Mouse (Mus musculus): ENCODE results near the gene Cyp51. TPM values are rescaled to one million over a fixed set of nuclear protein-coding genes. Genes with fewer than 3 reads are reported as not detected.

The Cyp51 gene
- 20.6 and 21.3 TPM in 2 replicates for polyA plus RNA-seq (2012; ENCODE audit: low replicate concordance)

GRCm38 (mm10) chr5:4104341-4105040 is at the start of gene Cyp51:
Cyp51 (minus strand) TSS chr5:4104746.

Other genes starting within 250 kb of the Cyp51 start
- 0.61 and 0.73 TPM in 2 replicates for gene Mterf1a, start 210.8 kb downstream of the Cyp51 start, polyA plus RNA-seq (2012; ENCODE audit: low replicate concordance)
- gene Akap9, start 176.7 kb downstream of the Cyp51 start, polyA plus RNA-seq (2012; ENCODE audit: low replicate concordance) = 42.5 and 74.7 TPM in 2 replicates
- gene Mterf1b, start 87.6 kb upstream of the Cyp51 start, polyA plus RNA-seq (2012; ENCODE audit: low replicate concordance) = 0.36 TPM in 1 of 2 replicates, not detected in the other